Mouse (Mus musculus) heart, postnatal 0 days (tissue): ENCODE data around the gene Tmem270. TPM values are rescaled to one million over a fixed set of nuclear protein-coding genes. Genes with fewer than 3 reads are reported as not detected.

Experiments
- ATAC-seq: fragments of 200-750 bp; cut with Nextera tagmentation; 2 replicates; pipeline ENCODE4 v1.8.0; 2017; ENCODE audit warnings: low read depth, moderate number of reproducible peaks, moderate library complexity; ENCODE audit not compliant: insufficient read depth
- DNase-seq: peaks from one replicate; pipeline ENCODE4 v3.0.0-alpha.2; 2016; ENCODE audit warnings: low spot score
- H3K27ac ChIP-seq: fragments of 300-500 bp; sonication (generic); 2 replicates; pipeline ENCODE4 v1.5.1; 2014; ENCODE audit warnings: low read depth, mild to moderate bottlenecking
- H3K27me3 ChIP-seq: fragments of 300-500 bp; sonication (generic); 2 replicates; pipeline ENCODE4 v1.6.1; 2014; ENCODE audit warnings: low read length, mixed read lengths; ENCODE audit not compliant: control insufficient read depth, insufficient read depth
- H3K36me3 ChIP-seq: fragments of 300-500 bp; sonication (generic); replicated peaks from 2 replicates; pipeline ENCODE4 v1.6.1; 2014; ENCODE audit warnings: low read length, mixed read lengths; ENCODE audit not compliant: control insufficient read depth, insufficient read depth
- H3K4me1 ChIP-seq: fragments of 300-500 bp; sonication (generic); 2 replicates; pipeline ENCODE4 v1.6.1; 2014; ENCODE audit warnings: antibody characterized with exemption; ENCODE audit not compliant: control insufficient read depth, insufficient read depth
- H3K4me2 ChIP-seq: fragments of 300-500 bp; sonication (generic); 2 replicates; pipeline ENCODE4 v1.6.1; 2014; ENCODE audit warnings: low read depth, mild to moderate bottlenecking, low read length, moderate library complexity
- H3K4me3 ChIP-seq: fragments of 300-500 bp; sonication (generic); 2 replicates; pipeline ENCODE4 v1.5.1; 2014; ENCODE audit warnings: low read depth, low read length
- H3K9ac ChIP-seq: fragments of 300-500 bp; sonication (generic); replicated peaks from 2 replicates; pipeline ENCODE4 v1.6.1; 2014; ENCODE audit warnings: low read depth, low read length, mixed read lengths
- H3K9me3 ChIP-seq: fragments of 300-500 bp; sonication (generic); replicated peaks from 2 replicates; pipeline ENCODE4 v1.6.1; 2016; ENCODE audit warnings: low read length; ENCODE audit not compliant: control insufficient read depth
- CTCF ChIP-seq: IDR thresholded peaks from 2 replicates; pipeline ENCODE4 v1.5.1; 2016; ENCODE audit warnings: antibody characterized with exemption, control low read depth, low read depth
- EP300 ChIP-seq: IDR thresholded peaks from 2 replicates; pipeline ENCODE4 v1.6.1; 2016; ENCODE audit warnings: antibody characterized with exemption, low read depth
- WGBS: fragments of 180-500 bp; shearing (Covaris S2); extraction: QIAGEN DNeasy Blood & Tissue Kit; methylation state at CpG from one replicate; pipeline ENCODE4 v1.1.7; 2014; 5-methylcytosine and 5-hydroxymethylcytosine counted together
- polyA plus RNA-seq: library from polyadenylated mRNA; unstranded; fragments of >200 nt; fragmentation: Nextera tagmentation; extraction: Ambion mirVana; gene quantifications from 2 replicates; pipeline ENCODE4 v1.2.1, GENCODE M21; 2015
- total RNA-seq: library from RNA; depleted of rRNA; stranded (reverse); fragments of >200 nt; gene quantifications from 2 replicates; pipeline ENCODE4 v1.2.3, GENCODE M21; 2014; ENCODE audit warnings: low replicate concordance

The Tmem270 gene
- total and polyA plus RNA-seq, 2 experiments from 2014 or later: not detected

DNA sequence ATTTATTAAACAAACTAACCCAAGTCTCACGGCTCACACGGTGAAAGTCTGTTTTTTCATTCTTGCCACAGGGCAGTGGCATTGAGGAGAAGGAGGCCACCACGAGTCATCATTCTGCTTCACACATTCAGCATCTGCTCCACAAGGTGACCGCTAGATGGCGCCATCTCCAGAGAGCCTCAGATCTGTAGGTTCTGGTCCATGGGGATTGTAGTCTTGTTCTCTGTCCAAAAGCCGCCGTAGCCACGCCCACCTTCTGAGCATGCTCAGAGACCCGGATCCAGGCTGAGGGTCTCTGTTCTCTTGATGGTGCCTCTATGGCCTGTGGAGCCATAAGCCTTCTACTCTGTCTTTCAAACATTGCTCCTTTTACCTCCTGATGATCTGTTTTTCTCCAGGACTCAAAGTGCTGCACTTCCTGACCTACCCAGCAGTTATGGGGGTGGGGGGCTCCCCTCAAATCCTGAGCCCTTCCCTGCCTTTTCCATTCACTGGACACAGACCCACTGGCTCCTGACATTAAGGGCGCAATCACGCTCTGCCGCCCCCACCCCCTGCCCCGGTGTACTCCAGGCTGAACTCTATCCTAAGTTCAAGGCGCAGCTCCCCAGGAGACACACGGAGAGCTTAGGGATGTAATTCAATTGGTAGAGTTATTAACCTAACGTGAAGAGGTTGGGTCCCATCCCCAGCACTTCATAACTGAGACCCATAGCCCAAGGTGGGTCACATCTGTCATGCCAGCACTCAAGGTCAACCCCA lies 11.7 kb upstream of the Tmem270 start:
- DNase-seq: peak; percentile 34
- H3K27me3 ChIP-seq: no peaks in the 10 kb centered on the region
- peak; percentile 66 for TF ChIP-seq CTCF
- no peak for TF ChIP-seq EP300
- H3K27ac ChIP-seq: no peak overlapping the region
- H3K9me3 ChIP-seq: no peaks in the 10 kb centered on the region
- H3K4me1 ChIP-seq: no peaks in the 10 kb centered on the region
- H3K4me2 ChIP-seq: no peak overlapping the region
- peak; percentile 39 for ATAC-seq
- WGBS: 49% methylated on average over 16 of the region's 16 CpGs
- no peak overlapping the region for H3K9ac ChIP-seq
- H3K4me3 ChIP-seq: no peak overlapping the region
- H3K36me3 ChIP-seq: no peaks in the 10 kb centered on the region

DNA sequence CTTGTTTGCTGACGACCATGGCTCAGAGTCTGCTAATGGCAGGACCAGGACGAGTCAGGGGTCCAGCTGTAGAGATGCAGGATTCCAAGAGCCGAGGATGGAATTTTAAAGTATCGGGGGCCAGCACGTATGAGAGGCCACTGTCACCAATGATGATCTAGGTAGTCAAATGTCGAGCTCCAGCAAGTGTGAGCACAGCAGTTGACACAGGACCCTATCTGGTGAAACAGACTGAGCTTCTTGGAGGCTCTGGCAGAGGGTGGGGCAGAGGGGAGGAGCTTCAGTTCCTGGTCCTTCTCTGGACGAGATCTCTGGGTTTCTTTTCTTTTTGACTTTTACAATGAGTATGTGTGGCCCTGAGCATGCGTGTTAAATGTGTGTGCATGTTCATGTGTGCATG lies 8.8 kb upstream of the Tmem270 start, which contains the start of gene Cldn13:
TSS of gene Cldn13 (minus strand) at position 216 of the 400 bp plus-strand sequence.
- no peaks in the 10 kb centered on the region for H3K4me1 ChIP-seq
- no peak within 1 kb of the TSS for H3K4me2 ChIP-seq
- no peaks in the 10 kb centered on the region for H3K9me3 ChIP-seq
- TF ChIP-seq EP300 (no peak), CTCF (no peak)
- H3K36me3 ChIP-seq: no peaks in the 10 kb centered on the region
- no peak within 1 kb of the TSS for H3K9ac ChIP-seq
- H3K27ac ChIP-seq: no peak within 1 kb of the TSS
- 78% methylated on average over 8 of the region's 8 CpGs for whole genome bisulfite sequencing
- DNase-seq: no peak
- no peak within 1 kb of the TSS for H3K4me3 ChIP-seq
- ATAC-seq: no peak
- no peaks in the 10 kb centered on the region for H3K27me3 ChIP-seq

DNA sequence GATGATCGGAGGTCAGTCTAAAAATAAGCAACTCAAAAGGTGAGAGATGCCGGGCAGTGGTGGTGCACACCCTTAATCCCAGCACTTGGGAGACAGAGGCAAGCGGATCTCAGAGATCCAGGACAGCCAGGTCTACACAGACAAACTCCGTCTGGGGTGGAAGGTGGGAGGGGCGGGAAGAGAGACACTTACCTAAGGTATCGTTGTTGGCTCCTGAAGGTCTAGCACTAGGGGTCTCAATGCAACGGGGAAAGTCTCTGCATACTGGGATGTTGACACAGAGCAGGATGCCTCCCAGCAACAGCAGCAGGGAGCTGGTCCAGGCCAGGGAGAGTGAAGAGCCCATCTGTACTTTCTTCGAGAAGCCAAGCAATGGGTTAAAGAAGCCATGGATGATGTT lies 8.0 kb upstream of the Tmem270 start:
- no peaks in the 10 kb centered on the region for H3K27me3 ChIP-seq
- H3K9me3 ChIP-seq: no peaks in the 10 kb centered on the region
- no peaks in the 10 kb centered on the region for H3K36me3 ChIP-seq
- no peak overlapping the region for H3K4me2 ChIP-seq
- no peaks in the 10 kb centered on the region for H3K4me1 ChIP-seq
- H3K9ac ChIP-seq: no peak overlapping the region
- no peak overlapping the region for H3K27ac ChIP-seq
- no peak for TF ChIP-seq CTCF
- no peak for TF ChIP-seq EP300
- 69% methylated on average over 8 of the region's 8 CpGs for WGBS
- DNase-seq: no peak
- no peak for ATAC-seq
- no peak overlapping the region for H3K4me3 ChIP-seq

DNA sequence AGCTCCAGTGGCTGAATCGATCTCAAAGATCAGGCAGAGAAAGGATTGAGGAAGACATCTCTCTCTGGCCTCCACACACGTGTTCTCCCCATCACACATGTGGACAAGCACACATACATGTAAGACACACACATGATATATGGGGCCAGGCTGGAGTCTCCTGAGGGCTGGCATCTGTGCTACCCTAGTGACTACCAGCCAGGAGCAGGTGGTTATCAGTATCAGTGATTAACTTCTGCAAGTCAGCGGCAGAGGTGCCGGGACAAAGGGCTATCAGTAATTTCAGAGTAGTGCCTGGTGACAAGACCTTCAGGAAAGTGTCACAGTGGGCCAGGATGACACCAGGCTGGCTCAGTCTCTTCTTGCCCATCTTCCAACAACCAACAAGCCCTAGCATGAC lies 7.2 kb upstream of the Tmem270 start:
- H3K9me3 ChIP-seq: no peaks in the 10 kb centered on the region

DNA sequence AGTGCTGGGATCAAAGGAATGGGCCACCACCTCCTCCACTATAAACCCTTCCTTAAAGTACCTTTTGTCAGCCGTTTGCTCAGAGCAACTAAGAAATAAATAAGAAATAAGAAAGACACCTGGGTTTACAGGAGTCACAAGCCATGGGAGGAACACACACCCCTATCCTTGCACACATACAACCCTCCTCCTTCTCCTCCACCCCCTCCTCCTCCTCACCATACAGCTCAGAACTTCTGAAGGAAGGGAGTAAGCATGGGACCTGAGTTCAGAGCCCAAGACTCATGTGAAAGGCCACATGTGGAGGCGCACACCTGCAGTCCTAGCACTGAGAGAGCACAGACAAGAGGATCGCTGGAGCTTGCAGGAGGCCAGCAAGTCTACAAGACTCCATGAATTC lies 6.8 kb upstream of the Tmem270 start:
- Histone ChIP-seq H3K9me3 (no peaks in the 10 kb centered on the region), H3K27me3 (no peaks in the 10 kb centered on the region), H3K4me3 (no peak overlapping the region), H3K36me3 (no peaks in the 10 kb centered on the region), H3K9ac (no peak overlapping the region), H3K27ac (no peak overlapping the region), H3K4me1 (no peaks in the 10 kb centered on the region), H3K4me2 (no peak overlapping the region)
- no peak for ATAC-seq
- TF ChIP-seq CTCF: no peak
- no peak for TF ChIP-seq EP300
- WGBS: 72% methylated on average over 3 of the region's 3 CpGs
- no peak for DNase-seq

More for the DNA sequence above, 7.2 kb upstream of the Tmem270 start:
- no peak overlapping the region for H3K27ac ChIP-seq
- no peaks in the 10 kb centered on the region for H3K27me3 ChIP-seq
- WGBS: 55% methylated on average over 4 of the region's 4 CpGs
- no peak overlapping the region for H3K4me2 ChIP-seq
- no peaks in the 10 kb centered on the region for H3K36me3 ChIP-seq
- no peak overlapping the region for H3K9ac ChIP-seq
- ATAC-seq (no peak), DNase-seq (no peak)
- TF ChIP-seq EP300 (no peak), CTCF (no peak)
- H3K4me1 ChIP-seq: no peaks in the 10 kb centered on the region
- no peak overlapping the region for H3K4me3 ChIP-seq

DNA sequence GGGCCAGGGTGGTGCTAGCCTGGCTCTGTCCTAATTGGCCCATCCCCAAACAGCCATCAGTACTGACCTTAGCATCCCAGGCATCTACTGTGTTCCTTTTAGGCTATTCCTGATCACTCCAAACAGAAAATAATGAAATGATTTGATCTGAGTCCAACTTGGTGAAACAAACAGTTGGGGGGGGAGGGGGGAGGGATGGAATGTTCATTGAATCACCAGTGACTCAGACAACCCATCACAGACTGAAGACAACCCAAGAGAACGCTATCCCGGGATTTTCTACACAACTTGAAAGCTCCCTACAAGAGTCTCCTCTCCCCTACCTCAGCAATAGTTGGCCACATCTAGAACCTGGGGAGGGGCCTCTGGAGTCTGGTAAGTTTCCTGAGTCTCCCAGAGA lies 5.4 kb upstream of the Tmem270 start:
- Histone ChIP-seq H3K9ac (no peak overlapping the region), H3K4me2 (no peak overlapping the region), H3K9me3 (no peaks in the 10 kb centered on the region), H3K4me3 (no peak overlapping the region), H3K36me3 (no peaks in the 10 kb centered on the region), H3K4me1 (no peaks in the 10 kb centered on the region), H3K27me3 (no peaks in the 10 kb centered on the region), H3K27ac (no peak overlapping the region)
- no peak for TF ChIP-seq EP300
- no peak for TF ChIP-seq CTCF
- no peak for ATAC-seq
- WGBS: 72% methylated on average over 2 of the region's 2 CpGs
- DNase-seq: no peak
